Mouse (Mus musculus) layer of hippocampus, adult 11-12 months (tissue): ENCODE measurements around the gene Sla2.
"Not testable (repeated sequence)": the region's sequence is repeated elsewhere in the genome, so short reads cannot be mapped to it uniquely, and the experiment has no call there.

Experiments used
- DNase-seq: peaks from one replicate; pipeline ENCODE4 v3.0.0; 2022; ENCODE audit warnings: low spot score

The Sla2 gene

DNA sequence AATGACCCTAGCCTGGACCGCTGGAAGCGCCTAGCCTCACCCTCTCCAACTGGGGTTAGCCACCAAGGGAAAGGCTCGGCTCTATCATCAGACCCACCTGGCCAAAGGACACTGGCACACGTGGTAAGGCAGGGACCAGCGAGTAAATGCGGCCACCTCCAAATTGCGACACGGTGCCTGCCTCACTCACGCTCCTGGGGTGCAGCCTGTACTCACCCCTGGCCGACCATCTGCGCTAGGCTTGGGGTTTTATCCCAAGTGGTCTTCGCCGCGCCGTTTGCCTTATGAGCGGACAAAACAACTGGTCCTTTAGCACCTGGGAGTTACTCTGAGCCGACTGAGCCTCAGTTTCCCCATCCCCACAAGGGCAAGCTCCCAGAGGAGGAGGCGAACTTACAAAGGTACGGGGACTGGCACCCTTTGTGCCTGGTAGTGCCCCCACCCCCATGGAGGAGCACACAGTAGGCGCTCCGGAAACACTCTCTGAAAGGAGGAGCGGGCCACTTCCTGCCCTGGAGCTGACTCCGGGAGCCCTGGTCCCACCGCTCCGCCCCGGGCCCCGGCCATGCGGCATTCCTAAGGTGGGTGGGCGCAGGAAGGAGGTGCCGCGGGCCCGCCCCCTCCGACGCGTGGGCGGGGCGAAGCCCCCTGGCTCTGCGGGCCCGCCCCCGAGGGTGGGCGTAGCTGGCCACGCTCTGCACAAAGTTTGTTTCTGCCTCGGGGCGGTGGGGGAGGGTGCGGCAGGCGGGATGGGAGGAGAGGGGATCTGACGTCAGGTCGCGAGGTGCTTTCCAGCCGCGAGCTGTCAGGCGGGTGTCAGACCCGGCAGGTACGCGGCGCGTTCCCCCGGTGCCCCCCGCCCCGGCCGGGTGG lies 47.4 kb downstream of the Sla2 start, which contains the start of gene Tgif2:
TSS of gene Tgif2 (plus strand) at position 689 of the 873 bp plus-strand sequence.
- DNase-seq: no peak

DNA sequence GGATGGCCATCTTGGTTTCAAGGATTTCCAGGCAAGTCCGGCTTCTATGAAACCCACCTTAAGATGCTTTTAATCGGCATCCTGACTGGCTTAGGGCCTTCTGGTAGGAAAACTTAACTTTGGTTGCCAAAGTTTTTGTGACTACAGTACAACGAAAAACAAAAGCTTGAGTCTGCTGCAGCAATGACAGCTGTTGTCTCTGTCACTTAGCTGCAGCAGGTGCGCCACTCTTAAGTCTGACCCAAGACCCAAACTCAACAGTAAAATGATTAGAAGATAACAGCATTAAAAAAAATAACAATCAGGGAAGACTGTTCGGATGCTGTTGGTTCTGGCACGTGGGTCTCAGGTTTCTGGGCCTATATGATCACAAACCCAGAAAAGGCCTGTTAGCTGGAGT lies 48.2 kb downstream of the Sla2 start:
- DNase-seq: no peak

DNA sequence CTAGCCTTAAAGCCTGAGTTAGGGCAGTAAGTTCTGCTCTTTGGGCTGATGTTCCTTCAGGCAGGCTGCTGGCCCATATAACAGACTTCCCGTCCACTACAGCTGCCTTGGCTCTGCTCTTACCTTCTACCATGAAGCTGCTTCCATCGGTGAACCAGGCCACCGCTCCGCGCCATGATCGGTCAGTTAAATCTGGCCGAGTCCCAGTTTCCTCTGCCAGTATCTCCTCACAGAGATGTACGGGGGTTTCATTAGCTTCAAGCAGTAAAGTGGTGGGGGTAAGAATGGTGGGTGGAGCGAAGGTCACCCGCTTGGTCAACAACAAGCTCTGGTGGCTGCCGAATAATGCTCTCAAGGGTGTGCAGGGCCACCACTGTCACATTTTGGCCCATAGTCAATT lies 52.7 kb downstream of the Sla2 start:
- no peak for DNase-seq

DNA sequence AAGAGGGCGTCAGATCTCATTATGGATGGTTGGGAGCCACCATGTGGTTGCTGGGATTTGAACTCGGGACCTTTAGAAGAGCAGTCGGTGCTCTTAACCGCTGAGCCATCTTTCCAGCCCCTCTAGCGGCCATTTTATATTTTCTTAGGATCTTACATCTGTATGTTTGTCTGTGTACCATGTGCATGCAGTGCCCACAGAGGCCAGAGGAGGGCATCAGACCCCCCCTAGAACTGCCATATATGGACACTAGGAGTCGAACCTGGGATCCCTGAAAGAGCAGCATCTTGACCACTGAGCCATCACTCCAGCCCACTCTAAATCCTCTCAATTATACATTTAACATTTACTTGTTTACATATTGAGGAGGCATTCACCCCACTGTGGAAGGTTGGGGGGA lies 61.9 kb downstream of the Sla2 start:
- DNase-seq: not testable (repeated sequence)
